Comparison of ENCODE assay signal across 8 mouse cellular contexts in genomic region chr8:3358060-3358459, GRCm38 (mm10). TPM values are rescaled to one million over a fixed set of nuclear protein-coding genes. Genes with fewer than 3 reads are reported as not detected.
A peak's percentile ranks its signal among the peaks of the same experiment; 100 is the strongest.
DNase-seq lines count a peak whose midpoint lies in the region; TF ChIP-seq lines count a peak whose summit lies in the region.

No protein-coding gene starts in this region.

- peaks cover 13% of the 10 kb centered on the region for H3K27me3 ChIP-seq in C2C12 (ENCODE audit: control insufficient read depth, insufficient read depth, insufficient read length)

- H3K79me2 ChIP-seq in C2C12 (ENCODE audit: control insufficient read depth, insufficient read depth), result no peaks in the 10 kb centered on the region

- DNase-seq in adrenal gland, adult (ENCODE audit: inconsistent age in 2 of 2, low spot score in 1 of 2), result peak; percentile 77 to 94
- DNase-seq in embryo, embryonic 10.5 days (ENCODE audit: low spot score), result peak; percentile 86
- DNase-seq in heart, adult 8-10 months (ENCODE audit: low spot score), result peak; percentile 75
- peak; percentile 61 for DNase-seq in layer of hippocampus, adult 9-10 months (ENCODE audit: low spot score)
- DNase-seq in lung, postnatal 36 days, result peak; percentile 92
- peak; percentile 50 for DNase-seq in right cerebral cortex, postnatal 25 days
- peak; percentile 90 for DNase-seq in urinary bladder, postnatal 14 days (ENCODE audit: low spot score)

- H3K36me3 ChIP-seq in C2C12 (ENCODE audit: control insufficient read depth, insufficient read depth), result no peaks in the 10 kb centered on the region

- no peak overlapping the region for H3K4me3 ChIP-seq in C2C12 (ENCODE audit: insufficient read depth, poor library complexity, severe bottlenecking)

- TF ChIP-seq CTCF in C2C12 (IDR thresholded peaks at IDR 0.05; ENCODE audit: control insufficient read depth, insufficient read depth, insufficient read length), result peak; percentile 81

- no peak overlapping the region for H3ac ChIP-seq in C2C12 (ENCODE audit: control insufficient read depth, insufficient read length, low read depth)

- H3K79me3 ChIP-seq in C2C12 (ENCODE audit: low read depth), result no peaks in the 10 kb centered on the region

TF ChIP-seq in C2C12, 6 proteins besides CTCF, POLR2A, EP300 and RAD21:
- TF ChIP-seq FOSL1 (IDR thresholded peaks at IDR 0.05; ENCODE audit: insufficient read depth, low read length, poor library complexity, severe bottlenecking) (no peak), MAX (IDR thresholded peaks at IDR 0.05) (no peak), MYOG (IDR thresholded peaks at IDR 0.05; ENCODE audit: control insufficient read depth, extremely low read depth, insufficient read length) (no peak), CEBPB (IDR thresholded peaks at IDR 0.05; ENCODE audit: low read depth) (no peak), MYOD1 (IDR thresholded peaks at IDR 0.05; ENCODE audit: control insufficient read depth, insufficient read length, low read depth) (no peak), USF1 (IDR thresholded peaks at IDR 0.05; ENCODE audit: low read depth) (no peak)

RNA-seq across cellular contexts. Expression of gene A430078G23Rik, which starts 4.8 kb away (rescaled TPM):
- not detected for polyA plus RNA-seq in C2C12 (2012; fragmentation: generic; extraction: Trizol)
- total RNA-seq in heart, adult 8-10 months (2022), result 1 to 10 TPM in 1 of 4 experiments, under 1 TPM in 3; 0.19 to 1.5 (median 0.33) TPM

RNA-seq across cellular contexts. Expression of gene Arhgef18, which starts 34.7 kb away (rescaled TPM):
- 18.4 TPM for polyA plus RNA-seq in C2C12 (2012; fragmentation: generic; extraction: Trizol)
- total RNA-seq in heart, adult 8-10 months (2022), result 10 to 100 TPM; 15.0 to 17.4 (median 15.8) TPM
